Mouse (Mus musculus): ENCODE measurements around the gene Tbc1d8b. TPM values are rescaled to one million over a fixed set of nuclear protein-coding genes. Genes with fewer than 3 reads are reported as not detected.

Tbc1d8b gene
- polyA plus RNA-seq, 1 experiment from 2014 or later, result 0.47 TPM

DNA sequence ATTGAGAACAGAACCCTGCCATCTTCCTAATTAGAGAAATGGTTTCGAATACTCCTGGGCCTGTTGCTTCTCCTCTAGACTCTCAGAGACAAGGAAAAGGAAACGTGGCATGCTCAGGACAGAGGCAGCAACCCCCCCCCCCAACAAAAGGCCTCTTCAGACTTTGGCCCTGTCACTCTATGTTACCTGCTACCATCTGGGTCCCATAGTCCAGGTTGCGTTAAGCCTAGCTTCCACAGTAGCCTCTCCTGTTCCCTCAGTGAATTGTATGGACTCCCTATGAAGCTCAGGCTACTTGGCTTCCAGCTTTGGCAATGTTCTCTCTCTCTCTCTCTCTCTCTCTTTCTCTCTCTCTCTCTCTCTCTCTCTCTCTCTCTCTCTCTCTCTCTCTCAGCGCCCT is 96.8 kb downstream of the Tbc1d8b start:
- Histone ChIP-seq H3K9ac (replicated peaks) (no peak overlapping the region), H3K9me3 (replicated peaks) (no peaks in the 10 kb centered on the region), H3K27me3 (replicated peaks) (0 out of 2 replicates have a peak, but pooled peaks cover 2% of the 10 kb centered on the region), H3K36me3 (no peaks in the 10 kb centered on the region), H3K4me2 (no peak overlapping the region), H3K4me3 (replicated peaks) (no peak overlapping the region), H3K4me1 (no peaks in the 10 kb centered on the region), H3K27ac (replicated peaks) (no peak overlapping the region)
- no peak for ATAC-seq (ENCODE audit: low FRiP score)
- WGBS, result 88% methylated on average over 4 of the region's 4 CpGs

DNA sequence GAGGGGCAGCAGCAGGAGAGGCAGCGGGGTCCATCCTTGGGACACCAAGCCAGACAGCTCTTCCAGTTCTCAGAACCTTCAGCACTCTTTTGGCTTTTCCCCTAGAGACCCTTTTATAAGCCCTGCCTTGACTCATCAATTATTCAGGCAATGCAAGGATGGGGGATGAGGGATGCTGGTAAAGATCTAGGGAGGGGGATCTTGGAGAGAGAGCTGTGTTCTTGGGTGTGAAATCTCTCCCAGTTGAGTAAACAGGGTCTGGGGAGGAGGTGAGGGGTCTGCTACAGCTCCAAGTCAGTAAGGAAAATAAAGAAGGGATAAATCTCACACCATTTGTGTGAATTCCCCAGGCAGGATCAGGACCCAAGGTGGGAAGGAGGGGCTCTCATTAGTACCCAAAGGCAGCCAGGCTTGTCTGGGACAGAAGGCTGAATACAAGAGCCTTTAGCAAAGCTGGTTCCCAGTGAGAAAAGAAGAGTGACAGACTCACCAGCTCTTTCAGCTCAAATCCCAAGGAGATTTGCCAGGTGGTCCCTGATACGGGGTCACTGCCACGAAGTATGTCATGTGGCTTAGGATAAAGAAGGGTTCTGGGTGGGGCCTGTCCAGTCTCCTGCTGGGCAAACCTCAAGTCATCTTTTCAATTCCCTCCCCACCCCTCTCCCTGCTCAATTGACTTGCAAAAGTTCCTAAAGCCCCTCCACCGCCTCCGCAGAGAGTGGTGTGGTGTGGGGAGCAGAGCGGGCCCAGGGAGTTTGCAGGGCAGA is 97.7 kb downstream of the Tbc1d8b start, which contains the start of gene Ripply1:
Gene Ripply1, minus strand, starts transcription at position 76 of the 767 bp plus-strand sequence.
- Histone ChIP-seq H3K4me3 (replicated peaks) (no peak within 1 kb of the TSS), H3K4me1 (no peaks in the 10 kb centered on the region)
- 35% methylated on average over 6 of the region's 6 CpGs for WGBS

DNA sequence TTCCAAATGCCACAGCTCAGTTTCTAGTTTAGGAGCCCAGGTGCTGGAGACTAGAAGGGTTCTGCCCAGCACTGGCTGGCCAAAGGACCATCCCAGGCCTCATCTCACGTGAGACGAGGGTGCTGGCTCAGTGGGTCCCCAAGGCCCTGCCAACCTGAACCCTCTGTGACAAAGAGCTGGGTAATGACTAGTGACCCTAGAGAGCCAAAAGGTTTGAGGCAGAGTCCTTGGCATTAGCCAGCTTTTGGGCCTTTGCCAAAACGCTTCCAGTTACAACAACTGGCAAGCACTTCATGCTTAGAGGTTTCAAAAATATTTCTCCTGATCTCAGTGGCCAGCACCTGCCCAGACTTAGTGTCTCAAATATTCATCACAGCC is 98.2 kb downstream of the Tbc1d8b start:
- Histone ChIP-seq H3K9me3 (replicated peaks) (no peaks in the 10 kb centered on the region), H3K27me3 (replicated peaks) (0 out of 2 replicates have a peak, but pooled peaks cover 2% of the 10 kb centered on the region), H3K4me1 (no peaks in the 10 kb centered on the region), H3K36me3 (no peaks in the 10 kb centered on the region), H3K4me2 (no peak overlapping the region), H3K27ac (replicated peaks) (no peak overlapping the region), H3K4me3 (replicated peaks) (no peak overlapping the region), H3K9ac (replicated peaks) (no peak overlapping the region)
- ATAC-seq (ENCODE audit: low FRiP score), result no peak
- WGBS, result 52% methylated on average over 3 of the region's 3 CpGs

More for the DNA sequence above, 97.7 kb downstream of the Tbc1d8b start, which contains the start of gene Ripply1:
- ATAC-seq (ENCODE audit: low FRiP score), result no peak
- Histone ChIP-seq H3K9me3 (replicated peaks) (no peaks in the 10 kb centered on the region), H3K9ac (replicated peaks) (no peak within 1 kb of the TSS), H3K27me3 (replicated peaks) (0 out of 2 replicates have a peak, but pooled peaks cover 2% of the 10 kb centered on the region), H3K4me2 (no peak within 1 kb of the TSS), H3K36me3 (no peaks in the 10 kb centered on the region), H3K27ac (replicated peaks) (no peak within 1 kb of the TSS)

DNA sequence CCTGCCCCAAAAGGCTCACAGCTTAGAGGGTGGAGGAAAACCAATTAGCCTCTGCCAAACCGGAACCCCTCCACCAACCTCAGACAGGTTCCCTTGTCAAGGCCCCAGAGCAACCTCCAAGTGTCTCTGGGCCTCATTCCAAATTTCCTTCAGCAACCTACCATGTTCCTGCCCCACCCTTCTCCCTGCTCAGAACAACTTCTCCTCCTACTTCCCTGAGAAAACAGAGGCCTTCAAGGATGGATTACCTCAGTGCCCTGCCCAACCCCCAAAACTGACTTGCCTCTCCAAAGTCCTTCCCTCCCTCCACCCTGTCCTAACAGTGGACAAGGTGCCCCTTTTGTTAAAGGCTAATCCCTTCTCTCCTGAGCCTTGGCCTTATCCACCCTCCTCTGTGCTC is 101.0 kb downstream of the Tbc1d8b start:
- WGBS, result 67% methylated on average over 1 of the region's 1 CpGs
- Histone ChIP-seq H3K4me1 (no peaks in the 10 kb centered on the region), H3K9me3 (replicated peaks) (no peaks in the 10 kb centered on the region), H3K27me3 (replicated peaks) (0 out of 2 replicates have a peak, but pooled peaks cover 2% of the 10 kb centered on the region), H3K4me2 (no peak overlapping the region), H3K27ac (replicated peaks) (no peak overlapping the region), H3K9ac (replicated peaks) (no peak overlapping the region), H3K4me3 (replicated peaks) (no peak overlapping the region), H3K36me3 (no peaks in the 10 kb centered on the region)
- no peak for ATAC-seq (ENCODE audit: low FRiP score)

DNA sequence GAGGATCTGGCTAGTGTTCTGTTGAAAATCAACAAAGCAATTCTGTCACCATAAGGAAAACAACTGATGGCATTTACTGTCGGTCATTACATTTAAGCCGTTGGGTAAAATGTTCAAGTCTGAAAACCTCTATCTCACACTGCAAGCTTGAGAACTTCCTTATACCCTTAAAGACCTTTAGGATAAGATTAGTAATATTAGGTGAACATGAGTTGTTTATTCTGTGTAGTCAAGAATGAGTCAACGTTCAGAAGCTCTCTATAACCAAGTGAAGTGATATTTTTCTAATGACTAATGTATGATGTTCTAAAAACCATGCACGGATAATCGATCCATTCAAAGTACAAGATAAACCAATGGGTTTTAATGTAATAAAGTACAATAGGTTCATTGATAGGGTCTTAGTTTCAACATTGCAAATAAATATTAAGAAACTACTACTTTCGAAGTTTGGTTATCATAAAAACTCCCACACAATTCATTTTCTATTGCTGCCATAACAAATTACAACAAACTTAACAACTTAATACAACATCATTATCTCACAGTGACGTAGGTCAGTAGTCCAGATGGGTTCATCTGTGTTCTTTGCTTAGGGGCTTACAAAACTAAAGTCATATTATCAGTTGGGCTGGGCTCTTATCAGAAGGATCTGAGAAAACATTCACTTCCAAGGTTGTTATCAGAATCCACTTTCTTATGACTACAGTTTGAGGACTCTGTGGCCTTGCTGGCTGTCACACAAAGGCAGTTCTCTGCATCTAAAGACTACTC is 109.5 kb downstream of the Tbc1d8b start:
- H3K4me2 ChIP-seq, result no peak overlapping the region
- H3K27me3 ChIP-seq (replicated peaks), result peaks cover 15% of the 10 kb centered on the region; the same call in 1 of the 2 replicates
- no peak overlapping the region for H3K9ac ChIP-seq (replicated peaks)
- no peak overlapping the region for H3K27ac ChIP-seq (replicated peaks)
- no peaks in the 10 kb centered on the region for H3K4me1 ChIP-seq
- no peaks in the 10 kb centered on the region for H3K36me3 ChIP-seq
- no peak overlapping the region for H3K4me3 ChIP-seq (replicated peaks)
- no peaks in the 10 kb centered on the region for H3K9me3 ChIP-seq (replicated peaks)
- ATAC-seq (ENCODE audit: low FRiP score), result no peak
- WGBS, result 86% methylated on average over 7 of the region's 7 CpGs

DNA sequence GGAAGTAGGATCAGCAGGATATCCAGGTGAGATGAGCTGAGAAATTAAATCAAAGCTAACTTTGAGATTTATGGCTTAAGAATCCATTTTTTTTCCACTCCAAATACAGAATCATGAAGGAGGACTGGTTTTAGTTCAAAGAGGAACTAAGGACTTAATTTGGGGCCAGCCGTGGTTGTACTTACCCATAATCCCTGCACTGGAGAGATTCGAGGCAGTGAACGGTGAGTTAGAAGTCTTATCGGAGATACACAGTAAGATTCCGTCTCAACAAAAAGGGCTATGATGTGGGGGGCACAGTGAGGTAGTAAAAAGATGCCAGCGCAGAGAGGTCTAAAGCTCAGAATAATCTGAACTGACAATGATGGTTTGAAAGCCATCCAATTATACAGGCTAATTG is 111.2 kb downstream of the Tbc1d8b start:
- no peaks in the 10 kb centered on the region for H3K9me3 ChIP-seq (replicated peaks)
- H3K36me3 ChIP-seq, result no peaks in the 10 kb centered on the region
- ATAC-seq (ENCODE audit: low FRiP score), result no peak
- peaks cover 15% of the 10 kb centered on the region; the same call in 1 of the 2 replicates for H3K27me3 ChIP-seq (replicated peaks)
- H3K9ac ChIP-seq (replicated peaks), result no peak overlapping the region
- no peak overlapping the region for H3K4me3 ChIP-seq (replicated peaks)
- WGBS, result 85% methylated on average over 6 of the region's 6 CpGs
- H3K4me1 ChIP-seq, result no peaks in the 10 kb centered on the region
- H3K4me2 ChIP-seq, result no peak overlapping the region
- H3K27ac ChIP-seq (replicated peaks), result no peak overlapping the region

DNA sequence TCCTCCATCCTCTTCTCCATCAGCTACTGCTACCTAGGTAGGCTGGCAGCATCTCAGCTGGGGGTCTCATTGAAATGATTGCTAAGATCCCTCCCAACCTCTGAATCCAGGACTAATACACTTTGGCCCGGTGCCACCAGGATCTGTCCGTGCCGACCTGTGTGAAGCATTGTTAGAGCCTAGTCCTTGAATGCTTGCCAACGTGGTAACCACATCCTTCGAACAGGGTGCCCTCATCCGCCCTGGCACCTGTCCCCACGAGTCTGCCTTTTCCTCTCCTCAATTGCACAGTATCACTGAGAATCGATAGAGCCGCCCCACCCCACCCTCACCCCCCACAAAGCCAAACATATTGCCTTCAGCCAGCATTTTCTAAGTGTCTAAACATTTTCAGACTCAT is 113.1 kb downstream of the Tbc1d8b start:
- H3K4me3 ChIP-seq (replicated peaks), result no peak overlapping the region
- 78% methylated on average over 9 of the region's 9 CpGs for WGBS
- no peak for ATAC-seq (ENCODE audit: low FRiP score)
- H3K27me3 ChIP-seq (replicated peaks), result 0 out of 2 replicates have a peak, but pooled peaks cover 8% of the 10 kb centered on the region
- H3K4me2 ChIP-seq, result no peak overlapping the region
- no peak overlapping the region for H3K27ac ChIP-seq (replicated peaks)
- no peaks in the 10 kb centered on the region for H3K9me3 ChIP-seq (replicated peaks)
- no peaks in the 10 kb centered on the region for H3K36me3 ChIP-seq
- H3K9ac ChIP-seq (replicated peaks), result no peak overlapping the region
- no peaks in the 10 kb centered on the region for H3K4me1 ChIP-seq

DNA sequence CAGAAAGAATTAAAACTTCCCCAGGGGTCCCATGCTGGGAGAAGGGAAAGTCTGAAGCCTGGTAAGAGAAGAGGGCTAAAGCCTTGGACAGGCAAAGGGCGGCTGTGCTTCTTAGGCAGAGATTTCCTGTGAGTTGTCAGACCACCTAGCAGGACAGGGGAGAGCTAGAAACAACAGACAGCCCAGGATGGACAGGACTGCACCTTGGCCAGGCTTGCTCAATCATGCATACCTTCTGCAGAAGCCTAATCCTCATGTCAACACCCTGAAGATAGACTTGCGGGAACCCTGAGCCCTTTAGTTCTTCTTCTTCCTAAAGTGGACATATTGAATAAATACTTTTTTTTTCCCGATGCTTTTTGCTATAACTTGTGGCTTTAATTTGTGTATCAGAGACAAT is 115.2 kb downstream of the Tbc1d8b start:
- Histone ChIP-seq H3K4me3 (replicated peaks) (no peak overlapping the region), H3K36me3 (no peaks in the 10 kb centered on the region), H3K4me1 (no peaks in the 10 kb centered on the region), H3K27ac (replicated peaks) (no peak overlapping the region), H3K4me2 (no peak overlapping the region), H3K9me3 (replicated peaks) (no peaks in the 10 kb centered on the region), H3K9ac (replicated peaks) (no peak overlapping the region), H3K27me3 (replicated peaks) (0 out of 2 replicates have a peak, but pooled peaks cover 8% of the 10 kb centered on the region)
- WGBS, result 90% methylated on average over 3 of the region's 3 CpGs
- ATAC-seq (ENCODE audit: low FRiP score), result no peak

DNA sequence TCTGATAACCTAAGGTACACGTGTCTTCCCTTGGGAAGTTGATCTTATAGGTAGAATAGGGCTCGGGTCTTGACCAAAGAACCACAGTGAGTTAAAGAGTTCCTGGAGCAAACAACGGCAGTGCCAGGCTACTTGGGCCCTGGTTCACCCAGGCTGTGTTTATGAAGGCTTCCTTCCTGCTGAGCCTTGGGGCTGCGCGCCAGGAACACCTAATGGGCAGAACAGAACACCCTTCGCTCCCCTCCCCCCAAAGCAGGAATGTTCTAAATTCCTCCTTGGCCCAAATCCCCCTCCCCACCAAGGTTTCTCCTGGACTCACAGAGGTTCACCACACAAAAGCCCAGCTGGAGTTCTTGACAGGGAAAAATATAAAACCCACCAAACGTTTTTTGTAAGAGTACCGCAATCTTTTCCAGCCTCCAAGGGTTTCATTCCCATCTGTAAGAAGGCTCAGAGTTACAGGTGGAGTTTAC is 115.6 kb downstream of the Tbc1d8b start, which contains the start of gene Cldn2:
Gene Cldn2, plus strand, starts transcription at position 423 of the 473 bp plus-strand sequence.
- ATAC-seq (ENCODE audit: low FRiP score), result no peak
- Histone ChIP-seq H3K4me2 (no peak within 1 kb of the TSS), H3K27me3 (replicated peaks) (0 out of 2 replicates have a peak, but pooled peaks cover 4% of the 10 kb centered on the region), H3K4me1 (no peaks in the 10 kb centered on the region), H3K27ac (replicated peaks) (no peak within 1 kb of the TSS), H3K9ac (replicated peaks) (no peak within 1 kb of the TSS), H3K36me3 (no peaks in the 10 kb centered on the region), H3K4me3 (replicated peaks) (no peak within 1 kb of the TSS), H3K9me3 (replicated peaks) (no peaks in the 10 kb centered on the region)
- WGBS, result 73% methylated on average over 8 of the region's 8 CpGs
